Mouse (Mus musculus) G1E (cell line): ENCODE results near the gene Slc25a51.

Source experiments
- CTCF ChIP-seq: IDR thresholded peaks from 2 replicates; pipeline ENCODE4 v1.5.1; 2012; ENCODE audit warnings: low read depth, low read length, inconsistent platforms, mixed read lengths
- GATA1 ChIP-seq: IDR thresholded peaks from 2 replicates; pipeline ENCODE4 v1.6.1; 2012; ENCODE audit warnings: borderline replicate concordance, low read length, inconsistent platforms, mixed read lengths

GRCm38 (mm10) chr4:45435899-45436298 is 27.3 kb upstream of the Slc25a51 start:
- TF ChIP-seq CTCF (no peak), GATA1 (no peak)
